Mouse (Mus musculus): ENCODE measurements at regions not wholly inside any gene's neighbourhood (a gene's known extent, or its start where the extent isn't known, plus 50 kb on each side); places are given as distances from the start of the nearest gene placed in this dataset.

- no peaks in the 10 kb centered on the region for H3K4me1 ChIP-seq (ENCODE audit: control insufficient read depth, insufficient read depth, low read length)
- DNase-seq = peak; percentile 3
- no peaks in the 10 kb centered on the region for H3K36me3 ChIP-seq (ENCODE audit: control insufficient read depth, insufficient read depth, low read length)
- WGBS = 83% methylated on average over 2 of the region's 2 CpGs
- no peaks in the 10 kb centered on the region for H3K27me3 ChIP-seq (replicated peaks; ENCODE audit: control insufficient read depth, insufficient read depth, low read length)
- TF ChIP-seq CTCF (conservative IDR thresholded peaks at IDR 0.05; ENCODE audit: insufficient read depth, insufficient read length, low read depth, low read length) (peak; percentile 34; the same call in 1 of the 2 replicates), POLR2A (IDR thresholded peaks at IDR 0.05; ENCODE audit: low read depth, low read length) (no peak)
- no peak overlapping the region for H3K4me3 ChIP-seq (ENCODE audit: insufficient read depth, low read depth, low read length)
- H3K27ac ChIP-seq (ENCODE audit: insufficient read depth, low read depth, low read length) = no peak overlapping the region
Measured at GRCm38 (mm10) chr10:72056725-72057124, 597.9 kb upstream of the Zwint start.

GRCm38 (mm10) chr10:72071185-72071718 is 583.4 kb upstream of the Zwint start:
- DNase-seq = no peak
- TF ChIP-seq POLR2A (IDR thresholded peaks at IDR 0.05; ENCODE audit: low read depth, low read length) (no peak), CTCF (conservative IDR thresholded peaks at IDR 0.05; ENCODE audit: insufficient read depth, insufficient read length, low read depth, low read length) (no peak)
- H3K4me1 ChIP-seq (ENCODE audit: control insufficient read depth, insufficient read depth, low read length) = no peaks in the 10 kb centered on the region

GRCm38 (mm10) chr10:72078363-72078762 is 576.3 kb upstream of the Zwint start:
- no peak for TF ChIP-seq CTCF (conservative IDR thresholded peaks at IDR 0.05; ENCODE audit: insufficient read depth, insufficient read length, low read depth, low read length)
- no peak for TF ChIP-seq POLR2A (IDR thresholded peaks at IDR 0.05; ENCODE audit: low read depth, low read length)
- no peak overlapping the region for H3K4me3 ChIP-seq (ENCODE audit: insufficient read depth, low read depth, low read length)
- H3K27ac ChIP-seq (ENCODE audit: insufficient read depth, low read depth, low read length) = no peak overlapping the region
- 82% methylated on average over 3 of the region's 3 CpGs for WGBS
- DNase-seq = no peak
- no peaks in the 10 kb centered on the region for H3K4me1 ChIP-seq (ENCODE audit: control insufficient read depth, insufficient read depth, low read length)
- H3K27me3 ChIP-seq (replicated peaks; ENCODE audit: control insufficient read depth, insufficient read depth, low read length) = no peaks in the 10 kb centered on the region
- H3K36me3 ChIP-seq (ENCODE audit: control insufficient read depth, insufficient read depth, low read length) = no peaks in the 10 kb centered on the region

More at GRCm38 (mm10) chr10:72071185-72071718, 583.4 kb upstream of the Zwint start:
- Histone ChIP-seq H3K36me3 (ENCODE audit: control insufficient read depth, insufficient read depth, low read length) (no peaks in the 10 kb centered on the region), H3K27ac (ENCODE audit: insufficient read depth, low read depth, low read length) (no peak overlapping the region), H3K4me3 (ENCODE audit: insufficient read depth, low read depth, low read length) (no peak overlapping the region), H3K27me3 (replicated peaks; ENCODE audit: control insufficient read depth, insufficient read depth, low read length) (no peaks in the 10 kb centered on the region)

- no peak for DNase-seq
- Histone ChIP-seq H3K27ac (ENCODE audit: insufficient read depth, low read depth, low read length) (no peak overlapping the region), H3K4me3 (ENCODE audit: insufficient read depth, low read depth, low read length) (no peak overlapping the region), H3K4me1 (ENCODE audit: control insufficient read depth, insufficient read depth, low read length) (no peaks in the 10 kb centered on the region), H3K36me3 (ENCODE audit: control insufficient read depth, insufficient read depth, low read length) (no peaks in the 10 kb centered on the region), H3K27me3 (replicated peaks; ENCODE audit: control insufficient read depth, insufficient read depth, low read length) (no peaks in the 10 kb centered on the region)
- TF ChIP-seq CTCF (conservative IDR thresholded peaks at IDR 0.05; ENCODE audit: insufficient read depth, insufficient read length, low read depth, low read length) (no peak), POLR2A (IDR thresholded peaks at IDR 0.05; ENCODE audit: low read depth, low read length) (no peak)
- WGBS = 43% methylated on average over 2 of the region's 2 CpGs
Measured at GRCm38 (mm10) chr10:72096951-72097350, 557.7 kb upstream of the Zwint start.

GRCm38 (mm10) chr10:72099156-72099812 is 555.4 kb upstream of the Zwint start:
- Histone ChIP-seq H3K27ac (ENCODE audit: insufficient read depth, low read depth, low read length) (no peak overlapping the region), H3K36me3 (ENCODE audit: control insufficient read depth, insufficient read depth, low read length) (no peaks in the 10 kb centered on the region), H3K27me3 (replicated peaks; ENCODE audit: control insufficient read depth, insufficient read depth, low read length) (no peaks in the 10 kb centered on the region), H3K4me3 (ENCODE audit: insufficient read depth, low read depth, low read length) (no peak overlapping the region), H3K4me1 (ENCODE audit: control insufficient read depth, insufficient read depth, low read length) (no peaks in the 10 kb centered on the region)
- WGBS = 30% methylated on average over 2 of the region's 2 CpGs
- TF ChIP-seq CTCF (conservative IDR thresholded peaks at IDR 0.05; ENCODE audit: insufficient read depth, insufficient read length, low read depth, low read length) = no peak
- no peak for TF ChIP-seq POLR2A (IDR thresholded peaks at IDR 0.05; ENCODE audit: low read depth, low read length)
- peak; percentile 76 for DNase-seq

- no peak for DNase-seq
- Histone ChIP-seq H3K36me3 (ENCODE audit: control insufficient read depth, insufficient read depth, low read length) (no peaks in the 10 kb centered on the region), H3K27me3 (replicated peaks; ENCODE audit: control insufficient read depth, insufficient read depth, low read length) (no peaks in the 10 kb centered on the region), H3K4me3 (ENCODE audit: insufficient read depth, low read depth, low read length) (no peak overlapping the region), H3K27ac (ENCODE audit: insufficient read depth, low read depth, low read length) (no peak overlapping the region), H3K4me1 (ENCODE audit: control insufficient read depth, insufficient read depth, low read length) (no peaks in the 10 kb centered on the region)
- WGBS = 84% methylated on average over 2 of the region's 2 CpGs
- TF ChIP-seq POLR2A (IDR thresholded peaks at IDR 0.05; ENCODE audit: low read depth, low read length) = no peak
- no peak for TF ChIP-seq CTCF (conservative IDR thresholded peaks at IDR 0.05; ENCODE audit: insufficient read depth, insufficient read length, low read depth, low read length)
Measured at GRCm38 (mm10) chr10:72119447-72119846, 535.2 kb upstream of the Zwint start.

GRCm38 (mm10) chr10:72132407-72132806 is 522.2 kb upstream of the Zwint start:
- no peaks in the 10 kb centered on the region for H3K36me3 ChIP-seq (ENCODE audit: control insufficient read depth, insufficient read depth, low read length)
- 37% methylated on average over 2 of the region's 2 CpGs for WGBS
- TF ChIP-seq POLR2A (IDR thresholded peaks at IDR 0.05; ENCODE audit: low read depth, low read length) = no peak
- no peak for TF ChIP-seq CTCF (conservative IDR thresholded peaks at IDR 0.05; ENCODE audit: insufficient read depth, insufficient read length, low read depth, low read length)
- DNase-seq = no peak
- no peak overlapping the region for H3K27ac ChIP-seq (ENCODE audit: insufficient read depth, low read depth, low read length)
- no peaks in the 10 kb centered on the region for H3K4me1 ChIP-seq (ENCODE audit: control insufficient read depth, insufficient read depth, low read length)
- H3K4me3 ChIP-seq (ENCODE audit: insufficient read depth, low read depth, low read length) = no peak overlapping the region
- no peaks in the 10 kb centered on the region for H3K27me3 ChIP-seq (replicated peaks; ENCODE audit: control insufficient read depth, insufficient read depth, low read length)

Data from kidney, adult 2 months (tissue).